Mouse (Mus musculus) intestine, embryonic 16.5 days (tissue): ENCODE data around the gene Wdr93. TPM values are rescaled to one million over a fixed set of nuclear protein-coding genes. Genes with fewer than 3 reads are reported as not detected.
A peak's percentile ranks its signal among the peaks of the same experiment; 100 is the strongest.
"Not testable (repeated sequence)": the region's sequence is repeated elsewhere in the genome, so short reads cannot be mapped to it uniquely, and the experiment has no call there.

Experiments used
- ATAC-seq: fragments of 200-750 bp; cut with Nextera tagmentation; 2 replicates; pipeline ENCODE4 v1.8.0; 2017; ENCODE audit warnings: moderate TSS enrichment, moderate library complexity
- H3K27ac ChIP-seq: fragments of 300-500 bp; sonication (generic); 2 replicates; pipeline ENCODE4 v1.5.1; 2014; ENCODE audit warnings: mild to moderate bottlenecking, low read length
- H3K27me3 ChIP-seq: fragments of 300-500 bp; sonication (generic); replicated peaks from 2 replicates; pipeline ENCODE4 v1.6.1; 2014; ENCODE audit warnings: low read length, control low read depth, mixed read lengths; ENCODE audit not compliant: control insufficient read depth, insufficient read depth
- H3K36me3 ChIP-seq: fragments of 300-500 bp; sonication (generic); 2 replicates; pipeline ENCODE4 v1.6.1; 2014; ENCODE audit warnings: low read length, control low read depth; ENCODE audit not compliant: control insufficient read depth, insufficient read depth
- H3K4me1 ChIP-seq: fragments of 300-500 bp; sonication (generic); 2 replicates; pipeline ENCODE4 v1.6.1; 2014; ENCODE audit warnings: low read length, control low read depth, mixed read lengths; ENCODE audit not compliant: control insufficient read depth, insufficient read depth
- H3K4me2 ChIP-seq: fragments of 300-500 bp; sonication (generic); 2 replicates; pipeline ENCODE4 v1.6.1; 2014; ENCODE audit warnings: low read depth, low read length, control low read depth
- H3K4me3 ChIP-seq: fragments of 300-500 bp; sonication (generic); 2 replicates; pipeline ENCODE4 v1.5.1; 2014; ENCODE audit warnings: mild to moderate bottlenecking, low read length
- H3K9ac ChIP-seq: fragments of 300-500 bp; sonication (generic); 2 replicates; pipeline ENCODE4 v1.6.1; 2014; ENCODE audit warnings: low read depth, low read length
- H3K9me3 ChIP-seq: fragments of 300-500 bp; sonication (generic); 2 replicates; pipeline ENCODE4 v1.6.1; 2016; ENCODE audit warnings: low read length, control low read depth; ENCODE audit not compliant: control insufficient read depth
- WGBS: fragments of 180-500 bp; shearing (Covaris S2); extraction: QIAGEN DNeasy Blood & Tissue Kit; methylation state at CpG from one replicate; pipeline ENCODE4 v1.1.7; 2014; 5-methylcytosine and 5-hydroxymethylcytosine counted together
- polyA plus RNA-seq: library from polyadenylated mRNA; unstranded; fragments of >200 nt; fragmentation: Nextera tagmentation; extraction: Ambion mirVana; gene quantifications from 2 replicates; pipeline ENCODE4 v1.2.1, GENCODE M21; 2015

The Wdr93 gene
- polyA plus RNA-seq, 1 experiment from 2014 or later: 0.15 TPM

DNA sequence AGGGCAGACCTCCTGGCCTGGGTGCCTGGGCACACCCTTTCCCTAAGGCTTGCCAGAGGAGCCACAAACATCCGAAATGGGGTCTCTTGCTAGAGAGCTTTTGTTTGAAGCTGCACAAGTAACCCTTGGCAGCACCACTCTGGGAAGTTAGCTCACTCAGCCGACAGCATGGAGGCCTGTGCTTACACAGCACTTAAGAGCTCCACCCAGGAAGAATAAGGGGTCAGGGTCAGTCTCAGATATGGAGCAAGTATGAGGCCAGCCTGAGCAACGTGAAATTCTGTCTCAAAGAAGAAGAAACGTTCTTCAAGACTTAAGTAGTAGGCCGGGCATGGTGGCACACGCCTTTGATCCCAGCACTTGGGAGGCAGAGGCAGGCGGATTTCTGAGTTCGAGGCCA lies 19.1 kb downstream of the Wdr93 start:
- no peak for ATAC-seq
- no peak overlapping the region for H3K27ac ChIP-seq
- no peaks in the 10 kb centered on the region for H3K9me3 ChIP-seq
- no peak overlapping the region for H3K9ac ChIP-seq
- H3K27me3 ChIP-seq: no peaks in the 10 kb centered on the region
- H3K36me3 ChIP-seq: no peaks in the 10 kb centered on the region
- H3K4me3 ChIP-seq: no peak overlapping the region
- WGBS: 71% methylated on average over 8 of the region's 8 CpGs
- no peaks in the 10 kb centered on the region for H3K4me1 ChIP-seq
- no peak overlapping the region for H3K4me2 ChIP-seq

DNA sequence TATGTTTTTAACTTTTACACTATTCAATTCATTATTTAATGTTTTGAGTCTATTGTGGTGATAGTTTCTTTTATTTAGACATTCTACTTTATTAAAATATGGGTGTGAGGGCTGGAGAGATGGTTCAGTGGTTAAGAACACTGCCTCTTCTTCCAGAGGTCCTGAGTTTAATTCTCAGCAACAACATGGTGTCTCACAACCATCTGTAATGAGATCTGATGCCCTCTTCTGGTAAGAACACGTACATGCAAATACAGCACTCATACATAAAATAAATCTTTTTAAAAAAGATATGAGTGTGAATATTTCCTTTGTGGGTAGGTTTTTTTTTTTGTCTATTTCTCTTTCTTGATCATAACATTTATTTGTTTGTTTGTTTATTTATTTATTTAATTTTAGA lies 23.0 kb downstream of the Wdr93 start:
- H3K27me3 ChIP-seq: no peaks in the 10 kb centered on the region
- no peak overlapping the region for H3K27ac ChIP-seq
- H3K4me1 ChIP-seq: no peaks in the 10 kb centered on the region
- H3K9ac ChIP-seq: no peak overlapping the region
- no peaks in the 10 kb centered on the region for H3K9me3 ChIP-seq
- H3K36me3 ChIP-seq: no peaks in the 10 kb centered on the region
- no peak overlapping the region for H3K4me2 ChIP-seq
- H3K4me3 ChIP-seq: no peak overlapping the region
- WGBS: 56% methylated on average over 1 of the region's 1 CpGs
- no peak for ATAC-seq

DNA sequence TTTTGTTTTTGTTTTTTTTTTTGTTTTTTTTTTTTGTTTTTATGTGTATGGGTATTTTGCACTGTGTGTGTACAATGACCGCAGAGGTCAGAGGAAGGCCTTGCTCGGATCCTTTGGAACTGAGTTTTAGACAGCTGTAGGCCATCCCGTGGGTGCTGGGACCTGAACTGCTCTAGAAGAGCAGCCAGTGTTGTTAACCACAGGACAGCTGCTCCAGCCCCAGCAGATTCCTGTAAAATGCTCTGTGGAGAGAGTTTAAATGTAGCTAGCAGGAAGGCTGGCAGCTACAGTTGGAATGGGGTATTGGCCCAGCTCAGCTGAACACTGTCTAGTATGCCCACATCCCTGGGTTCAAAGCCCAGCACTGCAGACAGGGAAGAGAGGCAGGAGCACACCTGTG lies 26.7 kb downstream of the Wdr93 start:
- Histone ChIP-seq H3K4me3 (no peak overlapping the region), H3K4me1 (no peaks in the 10 kb centered on the region), H3K27ac (no peak overlapping the region), H3K4me2 (no peak overlapping the region), H3K36me3 (no peaks in the 10 kb centered on the region), H3K9me3 (no peaks in the 10 kb centered on the region), H3K27me3 (no peaks in the 10 kb centered on the region), H3K9ac (no peak overlapping the region)
- ATAC-seq: no peak
- 74% methylated on average over 3 of the region's 3 CpGs for WGBS

DNA sequence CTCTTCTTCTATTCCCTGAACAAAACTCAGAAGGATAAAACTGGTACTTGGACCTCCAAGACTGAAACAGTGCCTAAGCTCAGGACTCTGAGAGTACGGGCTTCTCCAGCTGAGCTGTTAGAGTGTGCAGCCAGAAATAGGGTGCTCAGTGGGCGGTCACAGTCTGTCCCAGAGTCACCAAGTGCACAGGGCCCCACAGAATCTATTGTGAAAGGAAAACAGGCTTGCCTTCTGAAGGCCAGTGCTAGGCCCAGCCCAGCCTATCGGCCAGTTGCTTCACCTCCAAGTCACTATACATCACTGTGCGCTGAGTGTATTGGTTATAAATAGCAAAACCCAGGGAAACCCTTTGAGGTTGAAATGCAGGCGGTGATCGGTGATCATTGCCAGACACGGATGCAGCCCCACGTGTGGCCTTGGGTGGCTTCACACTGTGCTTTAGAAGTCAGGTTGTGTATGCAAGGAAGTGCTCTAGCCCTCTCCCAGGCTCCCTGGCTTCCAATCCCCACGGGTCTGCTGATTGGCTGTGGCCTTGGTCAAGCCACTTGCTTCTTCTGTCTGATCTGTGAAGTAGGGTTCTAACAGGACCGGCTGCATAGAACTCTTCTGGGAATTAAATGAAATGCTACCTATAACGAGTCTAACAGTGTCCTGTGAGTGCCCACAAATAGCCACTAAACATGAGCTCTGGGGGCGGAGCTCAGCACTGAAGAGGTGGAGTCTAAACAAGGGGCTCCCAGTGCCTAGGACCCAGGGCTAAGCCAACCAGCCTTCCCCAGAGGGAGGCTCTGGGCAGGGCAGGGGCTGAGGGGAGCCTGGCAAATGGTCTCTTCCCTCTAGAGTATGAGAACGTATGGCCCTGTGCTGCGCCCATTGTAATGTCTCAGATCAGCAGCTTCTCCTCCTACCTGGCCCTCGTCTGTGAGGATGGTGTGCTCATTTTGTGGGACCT lies 28.9 kb downstream of the Wdr93 start:
- WGBS: 46% methylated on average over 15 of the region's 15 CpGs
- Histone ChIP-seq H3K4me2 (no peak overlapping the region), H3K27ac (no peak overlapping the region), H3K9ac (no peak overlapping the region), H3K27me3 (no peaks in the 10 kb centered on the region), H3K4me3 (no peak overlapping the region), H3K4me1 (no peaks in the 10 kb centered on the region), H3K9me3 (no peaks in the 10 kb centered on the region), H3K36me3 (no peaks in the 10 kb centered on the region)
- peak; percentile 13; the same call in 1 of the 2 replicates for ATAC-seq

DNA sequence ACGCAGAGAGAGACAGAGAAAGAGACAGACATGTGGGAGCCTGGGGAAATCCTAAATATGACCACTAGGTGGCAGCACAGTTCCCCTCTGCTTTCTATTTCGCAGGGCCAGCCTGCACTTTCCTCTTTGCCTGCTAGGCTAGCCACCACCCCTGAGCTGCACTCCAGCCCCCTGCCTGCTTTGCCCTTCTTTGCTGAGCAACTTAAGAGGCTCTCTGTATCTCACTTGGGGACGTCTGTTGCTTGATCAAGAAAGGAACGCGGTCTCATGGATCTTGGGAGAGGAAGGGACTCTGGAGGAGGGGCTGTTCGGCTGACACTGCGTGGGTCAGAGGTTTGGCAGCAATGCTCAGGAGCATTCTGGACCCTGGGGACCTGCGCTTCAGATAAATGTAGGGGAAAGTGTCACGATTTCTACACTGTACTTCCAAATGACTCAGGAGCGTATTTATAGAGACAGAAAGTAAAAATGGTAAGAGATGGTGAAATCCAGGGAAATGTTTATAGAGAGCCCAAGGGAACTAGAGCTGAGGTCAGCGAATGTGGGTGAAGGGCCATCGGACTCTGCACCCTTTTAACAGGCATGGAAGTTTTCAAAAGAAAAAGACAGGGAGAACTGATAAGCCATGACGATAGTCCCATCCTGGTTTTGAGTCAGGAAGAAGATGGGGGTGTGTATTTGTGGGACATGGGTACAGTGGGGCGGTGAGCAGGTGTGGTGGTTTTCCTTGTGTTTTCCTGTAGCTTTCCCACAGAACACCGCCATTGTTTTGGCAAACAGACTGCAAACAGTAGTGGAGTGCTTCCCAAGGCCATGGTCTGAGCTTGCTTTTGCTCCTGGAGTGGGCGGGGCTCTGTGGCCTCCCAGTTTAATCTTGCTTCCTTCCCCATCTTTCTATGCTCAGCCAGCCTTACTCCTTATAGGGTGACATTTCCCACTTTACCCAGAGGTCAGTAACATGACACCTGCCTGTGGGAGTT lies 38.0 kb downstream of the Wdr93 start:
- H3K27me3 ChIP-seq: no peaks in the 10 kb centered on the region
- peaks cover 9% of the 10 kb centered on the region for H3K4me1 ChIP-seq
- no peaks in the 10 kb centered on the region for H3K36me3 ChIP-seq
- H3K27ac ChIP-seq: peak overlapping the region; percentile 62; the same call in 1 of the 2 replicates
- H3K4me2 ChIP-seq: peak overlapping the region; percentile 72
- H3K9ac ChIP-seq: peak overlapping the region; percentile 66
- no peaks in the 10 kb centered on the region for H3K9me3 ChIP-seq
- peak overlapping the region; percentile 45 for H3K4me3 ChIP-seq
- peak; percentile 83 for ATAC-seq
- 23% methylated on average over 16 of the region's 16 CpGs for WGBS

DNA sequence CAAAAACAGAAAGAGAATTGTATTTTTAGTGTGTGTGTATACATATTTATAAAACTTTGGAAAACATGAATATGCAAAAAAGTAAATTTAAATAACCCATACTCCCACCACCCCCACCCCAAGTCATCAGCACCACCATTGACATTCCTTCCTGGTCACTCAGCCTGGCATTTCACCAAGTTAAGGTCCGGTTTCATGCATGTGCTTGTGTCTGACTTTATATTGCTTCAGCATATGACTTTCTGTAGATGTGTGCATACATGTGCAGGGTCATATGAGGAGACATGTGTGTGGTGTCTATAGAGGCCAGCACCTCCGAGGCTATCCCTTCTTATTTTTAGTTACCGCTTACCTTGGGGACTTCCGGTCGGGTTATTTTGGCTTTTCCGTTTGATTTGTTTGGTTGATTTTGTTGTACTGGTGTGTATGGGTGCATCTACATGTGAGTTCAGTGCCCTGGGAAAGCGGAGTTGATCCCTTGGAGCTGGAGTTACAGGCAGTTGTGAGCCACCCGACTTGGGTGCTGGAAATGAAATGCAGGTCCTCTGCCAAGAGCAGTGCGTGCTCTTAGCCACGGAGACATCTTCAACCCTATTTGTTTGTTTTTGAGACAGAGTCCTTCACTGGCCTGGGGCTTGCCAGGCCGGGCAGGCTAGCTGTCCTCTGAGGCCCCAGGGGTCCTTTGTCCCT lies 39.0 kb downstream of the Wdr93 start:
- ATAC-seq: no peak
- Histone ChIP-seq H3K27me3 (no peaks in the 10 kb centered on the region), H3K27ac (no peak overlapping the region), H3K36me3 (no peaks in the 10 kb centered on the region), H3K4me2 (no peak overlapping the region), H3K4me3 (no peak overlapping the region), H3K9me3 (no peaks in the 10 kb centered on the region), H3K9ac (no peak overlapping the region), H3K4me1 (peaks cover 9% of the 10 kb centered on the region)
- WGBS: 80% methylated on average over 11 of the region's 11 CpGs

DNA sequence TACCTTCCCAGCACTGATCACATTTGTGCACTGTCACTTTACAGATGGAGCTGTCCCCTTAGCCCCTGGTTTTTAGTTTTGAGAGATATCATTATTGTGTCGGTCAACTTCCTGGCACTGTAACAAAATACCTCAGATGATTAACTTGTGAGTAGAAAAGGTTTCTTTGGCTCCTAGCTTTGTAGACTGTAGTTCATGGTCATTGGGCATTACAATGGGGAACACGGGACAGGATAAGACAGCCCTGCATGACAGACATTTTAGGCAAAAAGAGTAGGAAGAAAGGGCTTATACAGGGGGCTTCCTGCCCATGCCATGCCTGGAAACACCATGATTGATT lies 39.5 kb downstream of the Wdr93 start:
- H3K4me1 ChIP-seq: peaks cover 9% of the 10 kb centered on the region
- H3K9me3 ChIP-seq: no peaks in the 10 kb centered on the region
- no peaks in the 10 kb centered on the region for H3K36me3 ChIP-seq
- no peak overlapping the region for H3K4me3 ChIP-seq
- H3K27me3 ChIP-seq: no peaks in the 10 kb centered on the region
- H3K27ac ChIP-seq: no peak overlapping the region
- H3K9ac ChIP-seq: no peak overlapping the region
- ATAC-seq: no peak
- H3K4me2 ChIP-seq: no peak overlapping the region
- 82% methylated on average over 2 of the region's 2 CpGs for WGBS

DNA sequence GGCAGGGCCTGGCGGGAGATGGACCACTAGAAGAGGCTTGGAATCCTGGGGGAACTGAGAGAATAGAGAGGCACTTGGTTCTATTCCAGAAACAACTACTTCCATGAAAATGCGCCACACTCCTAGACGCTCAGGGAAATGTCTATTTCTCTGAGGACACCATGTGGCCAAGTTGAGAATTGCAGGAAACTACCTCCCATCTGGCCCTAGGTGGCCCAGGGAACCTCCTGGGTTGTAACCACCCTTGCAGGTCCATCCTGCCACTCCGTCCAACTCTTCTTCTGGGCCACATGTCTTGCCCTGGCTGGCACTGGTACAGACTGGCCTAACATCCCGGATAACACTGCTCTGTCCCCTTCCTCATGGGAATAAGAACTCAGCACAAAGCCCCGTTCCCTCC lies 43.3 kb downstream of the Wdr93 start:
- no peak overlapping the region for H3K27ac ChIP-seq
- no peak overlapping the region for H3K9ac ChIP-seq
- peaks cover 3% of the 10 kb centered on the region; the same call in 1 of the 2 replicates for H3K4me1 ChIP-seq
- H3K4me3 ChIP-seq: no peak overlapping the region
- H3K36me3 ChIP-seq: no peaks in the 10 kb centered on the region
- no peak overlapping the region for H3K4me2 ChIP-seq
- peak; percentile 12; the same call in 1 of the 2 replicates for ATAC-seq
- 25% methylated on average over 6 of the region's 6 CpGs for WGBS
- no peaks in the 10 kb centered on the region for H3K9me3 ChIP-seq
- peaks cover 6% of the 10 kb centered on the region for H3K27me3 ChIP-seq

DNA sequence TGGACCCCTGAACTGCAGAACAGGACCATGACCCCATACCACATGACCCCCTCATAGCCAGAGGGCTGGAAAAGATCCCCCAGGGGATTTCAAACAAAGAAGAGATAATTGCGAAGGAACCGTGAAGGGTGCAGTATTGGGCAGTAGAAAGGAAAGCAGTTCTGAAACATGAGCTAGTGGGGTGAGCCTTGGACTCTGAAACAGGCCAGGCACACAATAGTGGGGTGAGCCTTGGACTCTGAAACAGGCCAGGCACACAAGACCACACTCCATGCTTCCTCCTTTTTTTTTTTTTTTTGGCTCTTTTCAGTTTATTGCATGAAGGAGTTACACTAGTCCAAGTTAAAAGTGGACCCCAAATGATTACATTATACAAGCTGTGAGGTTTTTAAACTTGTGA lies 46.8 kb downstream of the Wdr93 start:
- peaks cover 17% of the 10 kb centered on the region for H3K4me1 ChIP-seq
- H3K27ac ChIP-seq: peak overlapping the region; percentile 79
- WGBS: 12% methylated on average over 2 of the region's 2 CpGs
- not testable (repeated sequence) for H3K9me3 ChIP-seq, H3K4me3 ChIP-seq, H3K36me3 ChIP-seq, H3K9ac ChIP-seq, H3K4me2 ChIP-seq
- H3K27me3 ChIP-seq: peaks cover 32% of the 10 kb centered on the region
- ATAC-seq: peak; percentile 92
